Mouse (Mus musculus) T-helper 1 cell (primary cell): ENCODE data around the gene Igfbp7.

ENCODE experiments used
- in situ Hi-C: fragments of 300-600 bp; cut with MboI, MseI; formaldehyde crosslinking; loops from one replicate; pipeline ENCODE4 v1.15.1; 2025; ENCODE audit warnings: high pct_unique_total_duplicates

The Igfbp7 gene

GRCm38 (mm10) chr5:77354361-77354787 is 53.5 kb downstream of the Igfbp7 start:
- in situ Hi-C loops, result loop anchor here (10.0 kb wide), 1 partner anchor 50 kb away; the partner anchor contains the start of gene Igfbp7

GRCm38 (mm10) chr5:77351691-77352090 is 56.1 kb downstream of the Igfbp7 start:
- in situ Hi-C loops, result loop anchor here (10.0 kb wide), 1 partner anchor 53 kb away; the partner anchor contains the start of gene Igfbp7

- in situ Hi-C loops, result loop anchor here (10.0 kb wide), 1 partner anchor 55 kb away; the partner anchor contains the start of gene Igfbp7
Measured at GRCm38 (mm10) chr5:77349971-77350658, 57.7 kb downstream of the Igfbp7 start.

GRCm38 (mm10) chr5:77348901-77349300 is 58.9 kb downstream of the Igfbp7 start:
- in situ Hi-C loops, result no loop called here

GRCm38 (mm10) chr5:77340033-77340432 is 67.8 kb downstream of the Igfbp7 start:
- in situ Hi-C loops, result no loop called here

- in situ Hi-C loops, result no loop called here
Measured at GRCm38 (mm10) chr5:77330154-77330553, 77.7 kb downstream of the Igfbp7 start.

- in situ Hi-C loops, result loop anchor here (10.0 kb wide), 2 partner anchors 340 to 700 kb away; no protein-coding TSS in a partner anchor
Measured at GRCm38 (mm10) chr5:77324936-77325335, 82.9 kb downstream of the Igfbp7 start.

- in situ Hi-C loops, result no loop called here
Measured at GRCm38 (mm10) chr5:77314986-77315385, 92.9 kb downstream of the Igfbp7 start.

- in situ Hi-C loops, result no loop called here
Measured at GRCm38 (mm10) chr5:77314206-77314605, 93.6 kb downstream of the Igfbp7 start.

GRCm38 (mm10) chr5:77309924-77310772 is 97.7 kb downstream of the Igfbp7 start, which contains the start of the genes Noa1 and Polr2b:
Gene Noa1 (minus strand): TSS chr5:77310084.
Gene Polr2b (plus strand): TSS chr5:77310147.
- in situ Hi-C loops, result no loop called here

GRCm38 (mm10) chr5:77309051-77309906 is 98.6 kb downstream of the Igfbp7 start:
- in situ Hi-C loops, result no loop called here

- in situ Hi-C loops, result no loop called here
Measured at GRCm38 (mm10) chr5:77307821-77308553, 99.9 kb downstream of the Igfbp7 start.

- in situ Hi-C loops, result no loop called here
Measured at GRCm38 (mm10) chr5:77301296-77301903, 106.4 kb downstream of the Igfbp7 start.

GRCm38 (mm10) chr5:77299486-77299885 is 108.4 kb downstream of the Igfbp7 start:
- in situ Hi-C loops, result no loop called here
